9 mouse cellular contexts compared by ENCODE assay signal in genomic region chr6:51015735-51016134, GRCm38 (mm10).
DNase-seq lines count a peak whose midpoint lies in the region; ATAC-seq and TF ChIP-seq lines count a peak whose summit lies in the region.
"Had no signal": no experiment of that assay in that cellular context is flagged by ENCODE, and none has a peak within 500 bp of the region (broad histone marks: within the 10 kb centered on the region; RNA-seq: fewer than 3 reads in every experiment).

No protein-coding gene starts in this region.

- DNase-seq in gastrocnemius, adult 2 months, result no peak
- DNase-seq in gastrocnemius, postnatal 10 days, result no peak
- DNase-seq in R1 (ENCODE audit: low read depth, low spot score), result peak; percentile 4
- peak; percentile 23 to 49 for DNase-seq in frontal cortex, postnatal 36 days (ENCODE audit: low spot score in 2 of 2)
- peak; percentile 64 for DNase-seq in left cerebral cortex, postnatal 4 days
- DNase-seq in urinary bladder, postnatal 25 days (ENCODE audit: low spot score), result no peak
- no peak for DNase-seq in liver, postnatal 0 days

- no peaks in the 10 kb centered on the region for H3K27me3 ChIP-seq in heart, embryonic 11.5 days (ENCODE audit: control insufficient read depth, insufficient read depth, low read length)
- H3K27me3 ChIP-seq in liver, postnatal 0 days (ENCODE audit: insufficient read depth, low read length), result no peaks in the 10 kb centered on the region

- no peaks in the 10 kb centered on the region for H3K9me3 ChIP-seq in heart, embryonic 11.5 days (replicated peaks; ENCODE audit: control insufficient read depth, low read length)
- no peaks in the 10 kb centered on the region for H3K9me3 ChIP-seq in liver, postnatal 0 days (ENCODE audit: low read length)

- 67% methylated on average over 2 of the region's 2 CpGs for WGBS in heart, embryonic 11.5 days (ENCODE audit: insufficient replicate concordance)
- WGBS in liver, postnatal 0 days (ENCODE audit: insufficient replicate concordance), result 66% methylated on average over 2 of the region's 2 CpGs

- intact Hi-C loops in gastrocnemius, adult 2 months (cut with DNase I), result no loop called here
- intact Hi-C loops in left cerebral cortex, postnatal 4 days (cut with DNase I), result no loop called here

- no peak for TF ChIP-seq EP300 in liver, postnatal 0 days (IDR thresholded peaks at IDR 0.05; ENCODE audit: low read depth)

- no peaks in the 10 kb centered on the region for H3K4me1 ChIP-seq in heart, embryonic 11.5 days (ENCODE audit: control insufficient read depth, insufficient read depth, low read length)
- H3K4me1 ChIP-seq in liver, postnatal 0 days (ENCODE audit: insufficient read depth), result no peaks in the 10 kb centered on the region

- no peak for ATAC-seq in heart, embryonic 11.5 days (replicated peaks; ENCODE audit: insufficient number of reproducible peaks, low FRiP score, low TSS enrichment)
- ATAC-seq in liver, postnatal 0 days, result no peak

- peak overlapping the region; percentile 40 for H3K27ac ChIP-seq in gastrocnemius, adult 2 months
- no peak overlapping the region for H3K27ac ChIP-seq in heart, embryonic 11.5 days (ENCODE audit: low read depth, low read length)
- H3K27ac ChIP-seq in liver, postnatal 0 days (ENCODE audit: low read depth), result no peak overlapping the region
- H3K27ac ChIP-seq: heart, adult 2 months had no signal

- no peak overlapping the region for H3K4me2 ChIP-seq in heart, embryonic 11.5 days
- H3K4me2 ChIP-seq in liver, postnatal 0 days (ENCODE audit: low read depth, low read length), result no peak overlapping the region

- H3K36me3 ChIP-seq in heart, embryonic 11.5 days (ENCODE audit: control insufficient read depth, insufficient read depth, low read length), result no peaks in the 10 kb centered on the region
- H3K36me3 ChIP-seq in liver, postnatal 0 days (replicated peaks; ENCODE audit: insufficient read depth, low read length), result no peaks in the 10 kb centered on the region

- no peak for TF ChIP-seq CTCF in gastrocnemius, adult 2 months (IDR thresholded peaks at IDR 0.05)
- no peak for TF ChIP-seq CTCF in liver, postnatal 0 days (IDR thresholded peaks at IDR 0.05; ENCODE audit: low read depth)

- H3K9ac ChIP-seq in heart, embryonic 11.5 days (ENCODE audit: low read depth, low read length), result no peak overlapping the region
- no peak overlapping the region for H3K9ac ChIP-seq in liver, postnatal 0 days (replicated peaks)

- no peak overlapping the region for H3K4me3 ChIP-seq in gastrocnemius, adult 2 months
- no peak overlapping the region for H3K4me3 ChIP-seq in heart, embryonic 11.5 days (ENCODE audit: low read depth, low read length)
- H3K4me3 ChIP-seq in liver, postnatal 0 days (ENCODE audit: low read depth, low read length), result no peak overlapping the region
- H3K4me3 ChIP-seq: heart, adult 2 months had no signal

Comparison
In these comparisons a context has a peak if more than half of its experiments do, and no peak if none do; other contexts are left out.
1. DNase-seq: peak in R1 (single experiment), frontal cortex, postnatal 36 days (2 of 2) and left cerebral cortex, postnatal 4 days (single experiment); none in gastrocnemius, adult 2 months (single experiment), gastrocnemius, postnatal 10 days (single experiment), urinary bladder, postnatal 25 days (single experiment) and liver, postnatal 0 days (single experiment).